Mouse (Mus musculus): ENCODE results near the gene Otos. TPM values are rescaled to one million over a fixed set of nuclear protein-coding genes. Genes with fewer than 3 reads are reported as not detected.

Gene Otos
- polyA plus RNA-seq, 1 experiment from 2014 or later = 0.08 TPM

DNA sequence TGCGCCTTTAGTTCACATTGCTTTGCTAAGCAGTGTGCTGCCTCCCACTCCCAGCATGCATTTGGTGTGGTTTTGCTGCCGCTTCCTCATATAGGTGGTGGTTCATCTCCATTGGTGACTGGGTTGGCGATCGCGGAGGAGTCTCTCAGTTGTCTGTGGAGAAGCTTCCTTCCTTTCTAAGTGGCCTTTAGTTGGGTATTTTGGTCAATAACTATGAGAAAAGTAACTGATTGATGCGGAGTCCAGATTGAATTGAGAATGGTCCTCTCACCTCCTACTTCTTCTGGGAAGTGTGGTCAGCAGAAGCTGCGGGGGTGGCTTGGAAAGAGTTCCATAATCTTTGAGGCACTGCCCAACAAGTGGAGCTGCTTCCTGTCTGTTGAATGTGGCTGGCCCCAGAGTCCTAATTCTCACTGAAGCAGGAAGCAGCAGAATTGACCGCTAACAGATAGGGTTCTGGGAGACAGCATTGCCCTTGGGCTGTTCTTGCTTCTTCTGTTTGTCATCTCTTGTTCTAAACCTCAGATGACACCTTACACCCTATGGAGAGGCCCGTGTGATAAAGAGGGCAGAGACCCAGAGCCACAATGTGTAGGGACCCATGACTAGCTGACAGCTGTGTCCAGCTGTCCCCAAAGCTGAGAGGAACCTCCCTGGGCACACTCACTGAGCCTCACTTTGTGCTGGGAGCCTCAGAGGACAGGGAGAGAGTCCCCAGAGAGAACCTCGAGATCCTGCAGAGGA lies 27.5 kb upstream of the Otos start:
- no peaks in the 10 kb centered on the region for H3K9me3 ChIP-seq (ENCODE audit: control insufficient read depth, low read length)
- no peak overlapping the region for H3K27ac ChIP-seq (ENCODE audit: low read depth, low read length)
- peaks cover 7% of the 10 kb centered on the region for H3K4me1 ChIP-seq (ENCODE audit: control insufficient read depth, insufficient read depth, low read length)
- DNase-seq (ENCODE audit: low spot score, missing footprints) = no peak
- no peak overlapping the region for H3K4me3 ChIP-seq (ENCODE audit: low read depth, low read length)
- ATAC-seq (ENCODE audit: low FRiP score) = no peak
- 83% methylated on average over 10 of the region's 10 CpGs for WGBS
- no peak overlapping the region for H3K4me2 ChIP-seq
- H3K9ac ChIP-seq (ENCODE audit: low read length) = no peak overlapping the region
- no peaks in the 10 kb centered on the region for H3K27me3 ChIP-seq (ENCODE audit: control insufficient read depth, insufficient read depth, low read length)
- H3K36me3 ChIP-seq (ENCODE audit: control insufficient read depth, insufficient read depth, low read length) = no peaks in the 10 kb centered on the region

DNA sequence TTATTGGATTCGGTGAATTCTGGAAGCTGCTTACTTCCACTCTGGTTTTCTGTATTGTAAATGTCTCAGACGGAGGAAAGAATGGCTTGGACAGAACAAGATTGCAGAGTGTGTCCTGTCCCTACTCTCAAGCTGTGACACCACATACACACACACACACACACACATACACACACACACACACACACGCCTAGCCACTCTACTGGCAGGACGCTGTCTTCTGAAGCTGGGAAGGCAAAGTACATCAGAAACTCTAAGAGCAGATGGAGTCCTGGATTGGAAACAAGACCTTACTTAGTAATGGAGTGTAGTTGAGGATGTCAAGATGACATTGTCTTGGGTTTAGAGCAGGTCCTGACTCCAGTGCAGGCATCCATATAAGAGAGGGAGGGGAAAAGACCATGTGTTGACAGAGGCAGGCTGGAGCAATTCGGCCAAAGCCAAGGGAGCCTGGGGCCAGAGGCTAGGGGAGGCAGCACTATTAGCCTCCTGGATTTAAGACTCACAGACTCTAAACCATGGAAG lies 24.7 kb upstream of the Otos start:
- H3K4me1 ChIP-seq (ENCODE audit: control insufficient read depth, insufficient read depth, low read length) = no peaks in the 10 kb centered on the region
- H3K4me2 ChIP-seq = no peak overlapping the region
- no peak overlapping the region for H3K27ac ChIP-seq (ENCODE audit: low read depth, low read length)
- H3K27me3 ChIP-seq (ENCODE audit: control insufficient read depth, insufficient read depth, low read length) = no peaks in the 10 kb centered on the region
- H3K36me3 ChIP-seq (ENCODE audit: control insufficient read depth, insufficient read depth, low read length) = no peaks in the 10 kb centered on the region
- H3K9ac ChIP-seq (ENCODE audit: low read length) = no peak overlapping the region
- H3K4me3 ChIP-seq (ENCODE audit: low read depth, low read length) = no peak overlapping the region
- WGBS = 79% methylated on average over 5 of the region's 5 CpGs
- ATAC-seq (ENCODE audit: low FRiP score) (no peak), DNase-seq (ENCODE audit: low spot score, missing footprints) (no peak)
- no peaks in the 10 kb centered on the region for H3K9me3 ChIP-seq (ENCODE audit: control insufficient read depth, low read length)

DNA sequence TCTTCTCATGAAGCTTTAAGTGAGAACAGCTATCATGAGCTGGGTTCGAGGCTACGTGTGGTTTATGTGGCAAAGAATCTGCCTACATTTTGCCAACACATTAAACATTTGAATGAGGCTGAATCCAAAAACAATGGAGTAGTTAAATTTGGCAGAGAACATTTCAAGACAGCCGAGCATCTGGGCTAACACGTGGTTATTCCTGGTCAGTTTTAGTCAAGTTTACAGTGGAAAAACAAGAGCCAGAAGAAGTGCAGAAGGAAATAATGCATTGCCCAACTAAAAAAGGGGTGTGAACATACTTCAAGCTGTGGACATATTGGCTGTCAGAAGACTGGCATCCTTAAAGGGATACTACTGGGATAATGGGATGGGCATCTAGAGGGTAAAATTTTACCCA lies 22.7 kb upstream of the Otos start:
- Histone ChIP-seq H3K4me2 (no peak overlapping the region), H3K4me3 (ENCODE audit: low read depth, low read length) (no peak overlapping the region), H3K9me3 (ENCODE audit: control insufficient read depth, low read length) (no peaks in the 10 kb centered on the region), H3K36me3 (ENCODE audit: control insufficient read depth, insufficient read depth, low read length) (no peaks in the 10 kb centered on the region), H3K4me1 (ENCODE audit: control insufficient read depth, insufficient read depth, low read length) (no peaks in the 10 kb centered on the region), H3K27me3 (ENCODE audit: control insufficient read depth, insufficient read depth, low read length) (no peaks in the 10 kb centered on the region), H3K27ac (ENCODE audit: low read depth, low read length) (no peak overlapping the region), H3K9ac (ENCODE audit: low read length) (no peak overlapping the region)
- DNase-seq (ENCODE audit: low spot score, missing footprints) = no peak
- 84% methylated on average over 4 of the region's 4 CpGs for WGBS
- ATAC-seq (ENCODE audit: low FRiP score) = no peak

DNA sequence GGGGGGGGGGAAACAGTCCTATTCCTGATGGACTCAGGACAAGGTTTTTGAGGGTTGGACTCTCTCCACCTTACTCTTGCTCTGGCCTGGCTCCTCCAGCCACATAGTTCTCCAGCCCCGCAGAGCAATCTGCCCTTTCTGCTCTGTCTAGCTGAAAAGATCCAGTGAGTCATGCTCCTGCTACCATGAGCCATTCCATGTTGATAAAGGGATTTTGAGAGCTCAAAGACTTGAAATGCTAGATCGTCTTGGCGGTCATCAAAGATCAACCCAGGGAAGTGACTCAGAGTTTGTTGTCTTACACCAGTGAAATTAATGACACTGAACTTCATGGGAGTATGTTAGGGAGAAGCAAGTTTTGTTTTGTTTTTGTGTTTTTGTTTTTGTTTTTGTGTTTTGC lies 20.8 kb upstream of the Otos start:
- H3K4me3 ChIP-seq (ENCODE audit: low read depth, low read length) = no peak overlapping the region
- no peaks in the 10 kb centered on the region for H3K9me3 ChIP-seq (ENCODE audit: control insufficient read depth, low read length)
- H3K4me1 ChIP-seq (ENCODE audit: control insufficient read depth, insufficient read depth, low read length) = no peaks in the 10 kb centered on the region
- no peak for DNase-seq (ENCODE audit: low spot score, missing footprints)
- H3K4me2 ChIP-seq = no peak overlapping the region
- H3K36me3 ChIP-seq (ENCODE audit: control insufficient read depth, insufficient read depth, low read length) = no peaks in the 10 kb centered on the region
- no peak overlapping the region for H3K27ac ChIP-seq (ENCODE audit: low read depth, low read length)
- no peak overlapping the region for H3K9ac ChIP-seq (ENCODE audit: low read length)
- WGBS = 86% methylated on average over 3 of the region's 3 CpGs
- H3K27me3 ChIP-seq (ENCODE audit: control insufficient read depth, insufficient read depth, low read length) = no peaks in the 10 kb centered on the region
- ATAC-seq (ENCODE audit: low FRiP score) = no peak

DNA sequence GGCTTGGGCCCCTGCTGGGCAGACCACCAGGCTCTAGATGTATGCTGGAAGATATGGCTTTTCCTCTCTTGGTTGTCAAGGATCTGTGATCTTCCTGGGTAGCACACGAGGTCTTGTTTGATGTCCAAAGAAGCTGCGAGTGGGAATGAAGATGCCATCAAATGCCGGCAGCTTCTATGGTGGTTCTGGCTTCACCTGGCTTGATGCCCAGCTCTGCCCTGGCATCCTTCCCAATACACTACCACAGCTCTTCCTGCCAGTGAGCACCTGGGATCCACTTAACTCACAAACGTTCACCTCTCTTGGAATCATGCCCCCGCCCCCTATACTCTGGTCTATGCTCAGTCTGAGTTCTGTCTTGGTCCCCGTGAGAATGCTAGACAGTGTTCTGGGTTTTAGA lies 18.5 kb upstream of the Otos start:
- 87% methylated on average over 6 of the region's 6 CpGs for WGBS
- DNase-seq (ENCODE audit: low spot score, missing footprints) = no peak
- Histone ChIP-seq H3K27me3 (ENCODE audit: control insufficient read depth, insufficient read depth, low read length) (no peaks in the 10 kb centered on the region), H3K4me2 (no peak overlapping the region), H3K9ac (ENCODE audit: low read length) (no peak overlapping the region), H3K36me3 (ENCODE audit: control insufficient read depth, insufficient read depth, low read length) (no peaks in the 10 kb centered on the region), H3K4me1 (ENCODE audit: control insufficient read depth, insufficient read depth, low read length) (no peaks in the 10 kb centered on the region), H3K4me3 (ENCODE audit: low read depth, low read length) (no peak overlapping the region), H3K27ac (ENCODE audit: low read depth, low read length) (no peak overlapping the region), H3K9me3 (ENCODE audit: control insufficient read depth, low read length) (no peaks in the 10 kb centered on the region)
- no peak for ATAC-seq (ENCODE audit: low FRiP score)

DNA sequence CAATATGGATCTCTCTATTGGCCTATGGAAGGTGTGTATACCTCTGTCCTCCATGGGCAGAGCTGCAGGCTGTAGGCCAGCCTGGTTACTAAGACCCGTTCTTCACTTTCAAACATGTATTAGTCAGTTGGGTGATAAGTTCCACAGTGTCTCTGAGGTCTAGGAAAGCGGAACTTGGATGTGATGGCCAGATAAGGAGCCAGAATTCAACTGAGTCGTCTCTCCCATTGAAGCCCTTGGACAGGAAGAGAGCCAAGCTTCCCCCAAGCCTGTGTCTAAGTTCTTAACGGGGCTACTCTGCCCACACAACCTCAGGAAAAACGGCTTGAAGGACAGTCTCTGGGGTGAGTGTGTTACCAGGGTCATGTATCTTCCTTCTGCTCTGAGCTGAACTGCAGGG lies 10.8 kb upstream of the Otos start:
- ATAC-seq (ENCODE audit: low FRiP score) (no peak), DNase-seq (ENCODE audit: low spot score, missing footprints) (no peak)
- H3K27ac ChIP-seq (ENCODE audit: low read depth, low read length) = no peak overlapping the region

DNA sequence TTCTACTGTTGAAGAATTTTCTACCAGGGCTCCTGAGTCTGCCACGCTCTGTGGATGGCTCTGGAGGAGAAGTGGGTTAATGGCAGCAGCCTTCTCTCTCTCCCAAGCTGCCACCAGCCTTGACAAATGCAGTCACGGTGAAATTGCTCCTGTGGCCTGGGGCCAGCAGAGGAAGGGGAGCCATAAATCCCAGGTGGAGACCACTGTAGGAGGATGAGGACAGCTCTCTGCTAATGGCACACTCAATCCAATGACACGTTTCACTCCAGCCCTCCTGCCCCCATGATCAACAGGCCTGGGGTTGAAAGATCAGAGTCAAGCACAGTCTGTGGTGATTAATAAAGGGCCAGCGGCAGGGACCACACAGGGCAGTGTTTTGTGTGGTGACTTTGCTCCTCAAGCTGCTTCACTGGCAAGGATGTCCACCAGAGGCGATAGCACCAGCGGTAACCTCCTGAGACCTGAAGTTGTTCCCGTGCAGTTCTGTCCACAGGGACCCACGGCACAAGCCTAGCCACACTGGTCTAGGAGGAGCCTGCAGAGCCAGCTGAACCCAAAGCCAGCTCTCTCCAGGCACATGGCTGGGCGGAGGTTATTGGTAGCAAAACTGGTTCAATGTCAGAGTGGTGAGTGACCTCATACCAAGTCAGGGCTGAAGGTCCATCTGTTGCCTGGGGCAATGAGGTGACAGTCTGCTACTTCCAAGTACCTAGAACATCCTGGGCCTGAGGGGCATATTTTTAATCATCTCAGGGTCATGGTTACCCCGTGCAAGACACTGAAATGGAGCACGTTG lies 8.6 kb upstream of the Otos start:
- H3K36me3 ChIP-seq (ENCODE audit: control insufficient read depth, insufficient read depth, low read length) = no peaks in the 10 kb centered on the region
- H3K9ac ChIP-seq (ENCODE audit: low read length) = no peak overlapping the region
- H3K27ac ChIP-seq (ENCODE audit: low read depth, low read length) = no peak overlapping the region
- no peak overlapping the region for H3K4me3 ChIP-seq (ENCODE audit: low read depth, low read length)
- H3K4me2 ChIP-seq = no peak overlapping the region
- no peaks in the 10 kb centered on the region for H3K27me3 ChIP-seq (ENCODE audit: control insufficient read depth, insufficient read depth, low read length)
- no peaks in the 10 kb centered on the region for H3K9me3 ChIP-seq (ENCODE audit: control insufficient read depth, low read length)
- DNase-seq (ENCODE audit: low spot score, missing footprints) = peak; percentile 45
- WGBS = 81% methylated on average over 11 of the region's 11 CpGs
- ATAC-seq (ENCODE audit: low FRiP score) = no peak
- H3K4me1 ChIP-seq (ENCODE audit: control insufficient read depth, insufficient read depth, low read length) = no peaks in the 10 kb centered on the region

More for the DNA sequence above, 10.8 kb upstream of the Otos start:
- Histone ChIP-seq H3K4me3 (ENCODE audit: low read depth, low read length) (no peak overlapping the region), H3K27me3 (ENCODE audit: control insufficient read depth, insufficient read depth, low read length) (no peaks in the 10 kb centered on the region), H3K9ac (ENCODE audit: low read length) (no peak overlapping the region), H3K4me1 (ENCODE audit: control insufficient read depth, insufficient read depth, low read length) (no peaks in the 10 kb centered on the region), H3K36me3 (ENCODE audit: control insufficient read depth, insufficient read depth, low read length) (no peaks in the 10 kb centered on the region), H3K4me2 (no peak overlapping the region), H3K9me3 (ENCODE audit: control insufficient read depth, low read length) (no peaks in the 10 kb centered on the region)
- WGBS = 75% methylated on average over 5 of the region's 5 CpGs

DNA sequence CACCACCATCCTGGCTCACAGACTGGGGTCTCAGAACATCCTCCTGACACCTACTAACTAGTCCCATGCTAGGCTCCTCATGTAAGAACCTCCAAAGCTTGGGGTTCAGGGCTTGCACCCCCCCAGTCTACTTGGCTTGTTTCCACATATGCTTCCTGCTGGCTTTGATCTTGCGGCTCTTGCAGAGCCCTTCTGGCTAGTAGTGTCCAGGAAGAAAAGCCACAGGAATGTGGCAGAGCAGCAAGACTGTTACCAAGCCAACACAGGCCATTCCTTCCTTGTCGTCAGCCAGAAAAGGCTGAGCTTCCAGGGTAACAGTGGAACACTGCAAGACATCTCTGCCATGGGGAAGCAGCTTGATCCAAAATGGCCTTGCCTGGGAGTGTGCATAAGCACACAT lies 6.0 kb upstream of the Otos start:
- DNase-seq (ENCODE audit: low spot score, missing footprints) (no peak), ATAC-seq (ENCODE audit: low FRiP score) (no peak)
- H3K36me3 ChIP-seq (ENCODE audit: control insufficient read depth, insufficient read depth, low read length) = no peaks in the 10 kb centered on the region
- no peak overlapping the region for H3K27ac ChIP-seq (ENCODE audit: low read depth, low read length)
- H3K4me1 ChIP-seq (ENCODE audit: control insufficient read depth, insufficient read depth, low read length) = no peaks in the 10 kb centered on the region
- WGBS = 73% methylated on average over 2 of the region's 2 CpGs
- no peak overlapping the region for H3K9ac ChIP-seq (ENCODE audit: low read length)
- H3K9me3 ChIP-seq (ENCODE audit: control insufficient read depth, low read length) = no peaks in the 10 kb centered on the region
- no peak overlapping the region for H3K4me2 ChIP-seq
- no peak overlapping the region for H3K4me3 ChIP-seq (ENCODE audit: low read depth, low read length)
- H3K27me3 ChIP-seq (ENCODE audit: control insufficient read depth, insufficient read depth, low read length) = no peaks in the 10 kb centered on the region

DNA sequence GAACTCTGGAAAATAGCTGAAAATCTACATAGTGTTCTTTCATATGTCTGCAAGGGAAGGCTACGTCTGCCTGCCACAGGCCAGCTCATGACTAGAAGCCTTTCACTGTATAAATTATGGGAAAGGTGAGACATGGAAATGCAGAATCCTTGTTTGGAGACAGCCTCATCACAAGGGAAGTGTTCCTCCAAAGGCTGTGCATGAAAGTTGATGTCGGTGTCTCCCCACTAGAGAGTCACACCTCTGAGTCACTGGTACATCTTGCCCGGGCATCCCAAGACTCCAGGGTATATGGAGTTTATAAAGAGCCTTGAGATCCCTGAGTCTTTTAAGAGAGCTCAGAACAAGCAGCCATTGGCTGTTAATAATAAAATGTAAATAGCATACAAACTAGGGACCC lies 4.5 kb upstream of the Otos start:
- no peaks in the 10 kb centered on the region for H3K9me3 ChIP-seq (ENCODE audit: control insufficient read depth, low read length)
- no peak for DNase-seq (ENCODE audit: low spot score, missing footprints)

More for the DNA sequence above, 4.5 kb upstream of the Otos start:
- Histone ChIP-seq H3K4me2 (no peak overlapping the region), H3K9ac (ENCODE audit: low read length) (no peak overlapping the region), H3K27me3 (ENCODE audit: control insufficient read depth, insufficient read depth, low read length) (no peaks in the 10 kb centered on the region), H3K4me1 (ENCODE audit: control insufficient read depth, insufficient read depth, low read length) (no peaks in the 10 kb centered on the region), H3K36me3 (ENCODE audit: control insufficient read depth, insufficient read depth, low read length) (no peaks in the 10 kb centered on the region), H3K27ac (ENCODE audit: low read depth, low read length) (no peak overlapping the region), H3K4me3 (ENCODE audit: low read depth, low read length) (no peak overlapping the region)
- 83% methylated on average over 3 of the region's 3 CpGs for WGBS
- no peak for ATAC-seq (ENCODE audit: low FRiP score)
